Mouse (Mus musculus) small intestine, adult 2 months (tissue): ENCODE results near the gene Atg2a. TPM values are rescaled to one million over a fixed set of nuclear protein-coding genes. Genes with fewer than 3 reads are reported as not detected.
A peak's percentile ranks its signal among the peaks of the same experiment; 100 is the strongest.

ENCODE experiments used
- H3K27ac ChIP-seq: fragments of 200-500 bp; 2 replicates; pipeline ENCODE4 v1.5.1; 2012; ENCODE audit warnings: low read depth, low read length, control low read depth, inconsistent platforms; ENCODE audit not compliant: insufficient read depth
- H3K27me3 ChIP-seq: fragments of 200-500 bp; 2 replicates; pipeline ENCODE4 v1.6.1; 2012; ENCODE audit warnings: mild to moderate bottlenecking, moderate library complexity, low read length, inconsistent platforms; ENCODE audit not compliant: control insufficient read depth, insufficient read depth
- H3K36me3 ChIP-seq: fragments of 200-500 bp; 2 replicates; pipeline ENCODE4 v1.6.1; 2012; ENCODE audit warnings: mild to moderate bottlenecking, low read length, control low read depth, inconsistent platforms; ENCODE audit not compliant: control insufficient read depth, insufficient read depth
- H3K4me1 ChIP-seq: fragments of 200-500 bp; 2 replicates; pipeline ENCODE4 v1.6.1; 2012; ENCODE audit warnings: low read length, inconsistent platforms, mixed read lengths; ENCODE audit not compliant: control insufficient read depth, insufficient read depth, insufficient read length
- H3K4me3 ChIP-seq: fragments of 200-500 bp; 2 replicates; pipeline ENCODE4 v1.5.1; 2012; ENCODE audit warnings: low read depth, mild to moderate bottlenecking, control low read depth, inconsistent platforms, low read length, moderate library complexity
- CTCF ChIP-seq: fragments of 200-500 bp; IDR thresholded peaks from 2 replicates; pipeline ENCODE4 v1.5.1; 2012; ENCODE audit warnings: low read depth, mild to moderate bottlenecking, control low read depth, inconsistent platforms, low read length, moderate library complexity, mixed read lengths; ENCODE audit not compliant: insufficient replicate concordance, insufficient read length; ENCODE audit errors: extremely low read depth
- POLR2A ChIP-seq: fragments of 200-500 bp; IDR thresholded peaks from 2 replicates; pipeline ENCODE4 v1.6.1; 2012; ENCODE audit warnings: low read depth, mild to moderate bottlenecking, control low read depth, inconsistent platforms, low read length, moderate library complexity
- WGBS: fragments of 180-500 bp; shearing (Covaris S2); methylation state at CpG from one replicate; pipeline ENCODE4 v1.1.7; 2018; 5-methylcytosine and 5-hydroxymethylcytosine counted together
- polyA plus RNA-seq: library from polyadenylated mRNA; depleted of rRNA; stranded (reverse); fragments of >200 nt; gene quantifications from 2 replicates; pipeline ENCODE4 v1.2.3, GENCODE M21; 2012

Gene Atg2a
- polyA plus RNA-seq, 1 experiment: 68.8 TPM

GRCm38 (mm10) chr19:6269798-6270475 is 28.5 kb downstream of the Atg2a start:
- H3K27me3 ChIP-seq: no peaks in the 10 kb centered on the region
- peaks cover 31% of the 10 kb centered on the region for H3K4me1 ChIP-seq
- peaks cover 9% of the 10 kb centered on the region for H3K36me3 ChIP-seq
- TF ChIP-seq POLR2A (no peak), CTCF (no peak)
- whole genome bisulfite sequencing: 36% methylated on average over 8 of the region's 8 CpGs
- peak overlapping the region; percentile 92 for H3K27ac ChIP-seq
- no peak overlapping the region for H3K4me3 ChIP-seq

DNA sequence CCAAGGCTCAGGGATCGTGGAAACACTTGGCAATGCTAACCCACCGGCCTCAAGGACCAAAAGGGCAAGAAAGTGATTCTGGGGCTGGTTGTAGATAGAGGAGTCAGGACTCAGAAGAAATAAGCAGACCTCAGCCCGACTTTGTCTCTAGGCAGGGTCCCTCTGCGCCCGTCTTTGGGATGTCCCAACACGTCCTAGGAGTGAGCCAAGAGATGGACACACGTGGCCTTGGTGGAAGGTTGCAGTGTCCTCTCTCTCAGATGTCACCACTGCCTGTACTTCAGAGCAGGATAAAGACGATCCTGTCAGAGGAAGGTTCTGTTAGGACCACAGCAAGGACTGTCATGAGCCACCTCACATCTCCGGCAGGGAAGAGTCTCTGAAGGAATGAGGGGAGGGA is 29.2 kb downstream of the Atg2a start:
- no peaks in the 10 kb centered on the region for H3K27me3 ChIP-seq
- TF ChIP-seq POLR2A (no peak), CTCF (no peak)
- peaks cover 37% of the 10 kb centered on the region for H3K4me1 ChIP-seq
- WGBS: 37% methylated on average over 9 of the region's 9 CpGs
- peak overlapping the region; percentile 92 for H3K27ac ChIP-seq
- H3K4me3 ChIP-seq: no peak overlapping the region
- H3K36me3 ChIP-seq: peaks cover 1% of the 10 kb centered on the region

DNA sequence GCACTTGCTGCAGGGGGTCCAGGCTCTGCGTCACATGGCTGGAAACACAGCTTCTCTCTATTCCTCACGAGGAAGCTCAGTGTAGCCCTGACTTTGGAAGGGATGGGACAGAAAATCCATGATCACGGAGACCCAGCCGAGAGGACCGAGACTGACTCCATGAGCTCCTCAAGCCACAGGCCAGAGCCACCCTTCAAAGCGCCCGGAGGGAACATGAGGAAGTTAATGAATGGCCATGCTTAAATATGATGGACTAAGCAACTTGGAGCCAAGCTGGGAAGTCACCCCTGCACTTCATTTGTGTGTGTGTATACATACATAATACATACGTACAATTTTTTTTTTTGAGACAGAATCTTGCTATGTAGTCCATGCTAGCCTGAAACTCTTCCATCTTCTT is 29.7 kb downstream of the Atg2a start:
- TF ChIP-seq POLR2A: no peak
- no peak for TF ChIP-seq CTCF
- peaks cover 40% of the 10 kb centered on the region for H3K4me1 ChIP-seq
- no peaks in the 10 kb centered on the region for H3K36me3 ChIP-seq
- no peak overlapping the region for H3K4me3 ChIP-seq
- peak overlapping the region; percentile 92 for H3K27ac ChIP-seq
- WGBS: 26% methylated on average over 8 of the region's 8 CpGs
- no peaks in the 10 kb centered on the region for H3K27me3 ChIP-seq

DNA sequence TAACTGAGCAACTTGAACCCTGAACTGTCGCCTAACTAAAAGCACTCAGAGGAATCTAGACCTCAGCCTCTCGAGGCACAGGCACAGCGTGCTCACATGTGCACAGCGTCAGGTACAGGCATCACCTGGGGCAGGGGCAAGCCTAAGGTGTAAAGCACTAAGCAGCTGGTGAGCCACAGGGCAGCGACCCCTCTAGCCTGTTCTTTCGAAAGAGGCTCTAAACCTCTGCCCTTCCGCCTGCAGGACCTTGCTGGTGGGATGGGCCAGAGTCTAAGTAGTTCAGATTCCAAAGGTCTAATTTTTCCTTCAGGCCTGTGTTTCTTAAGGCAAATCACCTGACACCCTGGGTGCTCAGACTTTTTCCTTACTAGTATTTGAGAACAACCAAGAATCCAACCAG is 30.6 kb downstream of the Atg2a start:
- no peaks in the 10 kb centered on the region for H3K27me3 ChIP-seq
- H3K27ac ChIP-seq: peak overlapping the region; percentile 92
- peaks cover 40% of the 10 kb centered on the region for H3K4me1 ChIP-seq
- TF ChIP-seq POLR2A (no peak), CTCF (no peak)
- 33% methylated on average over 7 of the region's 7 CpGs for WGBS
- no peaks in the 10 kb centered on the region for H3K36me3 ChIP-seq
- H3K4me3 ChIP-seq: no peak overlapping the region

- Histone ChIP-seq H3K27me3 (no peaks in the 10 kb centered on the region), H3K27ac (peak overlapping the region; percentile 77), H3K36me3 (no peaks in the 10 kb centered on the region), H3K4me1 (peaks cover 40% of the 10 kb centered on the region), H3K4me3 (no peak overlapping the region)
- no peak for TF ChIP-seq CTCF
- no peak for TF ChIP-seq POLR2A
- WGBS: 52% methylated on average over 4 of the region's 4 CpGs
Observed at GRCm38 (mm10) chr19:6272738-6273137, 31.3 kb downstream of the Atg2a start.

DNA sequence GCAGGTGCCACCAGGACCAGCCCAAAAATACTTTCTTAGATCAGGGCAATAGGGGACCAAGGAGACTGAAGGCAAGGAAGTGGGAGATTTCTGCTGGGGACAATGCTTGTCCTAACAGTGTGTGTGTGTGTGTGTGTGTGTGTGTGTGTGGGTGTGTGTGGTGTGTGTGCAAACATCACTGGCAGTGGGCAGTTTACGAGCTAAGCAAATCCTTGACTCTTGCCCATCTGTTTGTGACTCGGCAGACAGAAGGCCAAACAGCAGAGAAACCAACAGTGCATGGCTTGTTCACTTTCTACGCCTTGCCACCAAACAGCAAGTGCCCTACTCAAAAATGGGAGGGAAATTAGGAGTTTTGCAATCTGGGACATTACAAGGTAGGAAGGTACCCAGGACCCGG is 32.1 kb downstream of the Atg2a start:
- H3K4me1 ChIP-seq: peaks cover 42% of the 10 kb centered on the region
- H3K4me3 ChIP-seq: no peak overlapping the region
- H3K36me3 ChIP-seq: no peaks in the 10 kb centered on the region
- H3K27ac ChIP-seq: peak overlapping the region; percentile 27
- H3K27me3 ChIP-seq: no peaks in the 10 kb centered on the region
- 62% methylated on average over 4 of the region's 4 CpGs for WGBS
- TF ChIP-seq CTCF: no peak
- no peak for TF ChIP-seq POLR2A

DNA sequence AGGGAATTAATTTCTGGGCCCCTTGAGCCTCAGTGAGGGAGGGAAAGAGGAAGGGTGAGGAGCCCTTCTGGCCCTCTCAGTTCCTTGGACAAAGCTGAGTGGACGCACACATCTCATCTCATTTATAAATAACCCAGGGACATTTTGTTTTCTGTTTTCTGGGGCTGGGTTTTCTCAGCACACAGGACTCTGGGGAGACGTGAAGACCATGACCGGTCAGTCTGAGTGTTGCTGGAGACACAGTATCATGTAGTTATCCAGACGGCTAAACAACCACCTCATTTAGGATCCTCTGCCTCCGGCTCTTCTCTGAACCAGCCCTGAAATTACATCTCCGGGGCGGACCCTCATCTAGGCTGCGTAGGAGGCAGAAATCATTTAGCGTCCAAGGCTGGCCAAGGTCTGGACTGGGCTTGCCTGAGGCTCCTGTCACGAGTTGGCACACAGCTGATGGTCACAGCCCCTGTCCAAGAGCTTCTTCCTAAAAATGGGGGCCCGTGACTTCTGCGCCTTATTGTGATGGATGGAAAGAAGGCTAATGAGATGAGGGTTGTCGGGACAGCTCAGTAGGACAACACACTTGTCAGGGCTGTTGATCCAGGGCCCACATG is 32.6 kb downstream of the Atg2a start:
- Histone ChIP-seq H3K4me3 (no peak overlapping the region), H3K4me1 (peaks cover 46% of the 10 kb centered on the region), H3K27me3 (no peaks in the 10 kb centered on the region), H3K36me3 (0 out of 2 replicates have a peak, but pooled peaks cover 3% of the 10 kb centered on the region), H3K27ac (peak overlapping the region; percentile 27)
- no peak for TF ChIP-seq CTCF
- no peak for TF ChIP-seq POLR2A
- WGBS: 89% methylated on average over 13 of the region's 13 CpGs
